Mouse (Mus musculus) MEL (cell line): Measurements from ENCODE around the gene Ttpal. TPM values are rescaled to one million over a fixed set of nuclear protein-coding genes. Genes with fewer than 3 reads are reported as not detected.

ENCODE experiments used
- DNase-seq: peaks from one replicate; pipeline ENCODE4 v3.0.0; 2011; ENCODE audit warnings: low read depth, low spot score
- H3K27ac ChIP-seq: 2 replicates; pipeline ENCODE4 v1.5.1; 2012; ENCODE audit warnings: low read depth, mild to moderate bottlenecking, control low read depth, low read length, moderate library complexity; ENCODE audit not compliant: control insufficient read depth
- H3K27me3 ChIP-seq, 2 experiments: fragments of 150-350 bp in 1 of 2; sonication (generic) in 1 of 2; 2 replicates each; pipeline ENCODE4 v1.6.1; 2012; ENCODE audit warnings: low read length in 2 of 2, mild to moderate bottlenecking in 2 of 2, improper control_type of control experiment in 1 of 2, moderate library complexity in 1 of 2; ENCODE audit not compliant: insufficient read depth in 2 of 2, control insufficient read depth in 1 of 2
- H3K36me3 ChIP-seq, 2 experiments: 2 replicates each; pipeline ENCODE4 v1.6.1; 2012 to 2014; ENCODE audit warnings: low read length in 2 of 2, improper control_type of control experiment in 1 of 2, inconsistent platforms in 1 of 2, mild to moderate bottlenecking in 1 of 2; ENCODE audit not compliant: insufficient read depth in 2 of 2, control insufficient read depth in 1 of 2
- H3K4me1 ChIP-seq, 2 experiments: fragments of 150-350 bp in 1 of 2; sonication (generic) in 1 of 2; 2 replicates each; pipeline ENCODE4 v1.6.1; 2012; ENCODE audit warnings: low read length in 2 of 2, improper control_type of control experiment in 1 of 2, mild to moderate bottlenecking in 1 of 2; ENCODE audit not compliant: insufficient read depth in 2 of 2, control insufficient read depth in 1 of 2
- H3K4me3 ChIP-seq, 2 experiments: fragments of 150-350 bp in 1 of 2; sonication (generic) in 1 of 2; 2 replicates each; pipeline ENCODE4 v1.5.1; 2012; ENCODE audit warnings: low read depth in 2 of 2, low read length in 2 of 2, mild to moderate bottlenecking in 2 of 2, moderate library complexity in 2 of 2, control low read depth in 1 of 2, improper control_type of control experiment in 1 of 2; ENCODE audit not compliant: control insufficient read depth in 1 of 2, insufficient read depth in 1 of 2
- H3K79me2 ChIP-seq: 2 replicates; pipeline ENCODE4 v1.6.1; 2012; ENCODE audit warnings: mild to moderate bottlenecking, low read length, moderate library complexity; ENCODE audit not compliant: control insufficient read depth, poor library complexity, insufficient read depth
- H3K9ac ChIP-seq: 2 replicates; pipeline ENCODE4 v1.6.1; 2012; ENCODE audit warnings: low read depth, mild to moderate bottlenecking, control low read depth, low read length, moderate library complexity; ENCODE audit not compliant: control insufficient read depth, poor library complexity, severe bottlenecking
- H3K9me3 ChIP-seq: fragments of 150-350 bp; sonication (generic); replicated peaks from 2 replicates; pipeline ENCODE4 v1.6.1; 2012; ENCODE audit warnings: mild to moderate bottlenecking, low read length, improper control_type of control experiment, moderate library complexity; ENCODE audit not compliant: insufficient read depth
- BHLHE40 ChIP-seq: IDR thresholded peaks from 2 replicates; pipeline ENCODE4 v1.6.1; 2012; ENCODE audit warnings: low read depth, mild to moderate bottlenecking, inconsistent platforms, low read length, improper control_type of control experiment, borderline replicate concordance
- CHD1 ChIP-seq: IDR thresholded peaks from 2 replicates; pipeline ENCODE4 v1.6.1; 2012; ENCODE audit warnings: low read depth, mild to moderate bottlenecking, inconsistent platforms, low read length, improper control_type of control experiment
- CHD2 ChIP-seq: IDR thresholded peaks from 2 replicates; pipeline ENCODE4 v1.6.1; 2011; ENCODE audit warnings: low read length, improper control_type of control experiment
- CTCF ChIP-seq, 3 experiments: IDR thresholded peaks in 2 of 3; conservative IDR thresholded peaks in 1 of 3; 2 replicates each; pipeline ENCODE4 v1.5.1; 2011 to 2012; ENCODE audit warnings: low read length in 3 of 3, low read depth in 2 of 3, mild to moderate bottlenecking in 2 of 3, improper control_type of control experiment in 1 of 3, inconsistent platforms in 1 of 3, mixed read lengths in 1 of 3, moderate library complexity in 1 of 3; ENCODE audit not compliant: control insufficient read depth in 1 of 3, insufficient read depth in 1 of 3, poor library complexity in 1 of 3, severe bottlenecking in 1 of 3
- E2F4 ChIP-seq: IDR thresholded peaks from 2 replicates; pipeline ENCODE4 v1.6.1; 2011; ENCODE audit warnings: low read depth, low read length, improper control_type of control experiment, borderline replicate concordance
- ELF1 ChIP-seq: IDR thresholded peaks from 2 replicates; pipeline ENCODE4 v1.6.1; 2014; ENCODE audit warnings: low read depth, mild to moderate bottlenecking, inconsistent platforms, low read length, improper control_type of control experiment, moderate library complexity
- EP300 ChIP-seq, 2 experiments: IDR thresholded peaks; 2 replicates each; pipeline ENCODE4 v1.6.1; 2011; ENCODE audit warnings: improper control_type of control experiment in 2 of 2, low read length in 2 of 2, low read depth in 1 of 2, mild to moderate bottlenecking in 1 of 2
- ETS1 ChIP-seq: IDR thresholded peaks from 2 replicates; pipeline ENCODE4 v1.6.1; 2012; ENCODE audit warnings: low read depth, mild to moderate bottlenecking, inconsistent platforms, low read length, improper control_type of control experiment, moderate library complexity
- GABPA ChIP-seq: IDR thresholded peaks from 2 replicates; pipeline ENCODE4 v1.6.1; 2012; ENCODE audit warnings: low read depth, mild to moderate bottlenecking, inconsistent platforms, low read length, improper control_type of control experiment, moderate library complexity
- GATA1 ChIP-seq: IDR thresholded peaks from 2 replicates; pipeline ENCODE4 v1.6.1; 2011; ENCODE audit warnings: low read depth, low read length, improper control_type of control experiment
- HCFC1 ChIP-seq: IDR thresholded peaks from 2 replicates; pipeline ENCODE4 v1.6.1; 2012; ENCODE audit warnings: low read depth, mild to moderate bottlenecking, inconsistent platforms, low read length, improper control_type of control experiment, moderate library complexity
- JUND ChIP-seq: IDR thresholded peaks from 2 replicates; pipeline ENCODE4 v1.6.1; 2011; ENCODE audit warnings: low read depth, mild to moderate bottlenecking, improper control_type of control experiment, low read length
- MAX ChIP-seq: IDR thresholded peaks from 2 replicates; pipeline ENCODE4 v1.6.1; 2011; ENCODE audit warnings: low read length, improper control_type of control experiment
- MAZ ChIP-seq: IDR thresholded peaks from 2 replicates; pipeline ENCODE4 v1.6.1; 2012; ENCODE audit warnings: low read depth, mild to moderate bottlenecking, inconsistent platforms, low read length, improper control_type of control experiment
- MEF2A ChIP-seq: IDR thresholded peaks from 2 replicates; pipeline ENCODE4 v1.6.1; 2014; ENCODE audit warnings: low read depth, mild to moderate bottlenecking, inconsistent platforms, low read length, improper control_type of control experiment; ENCODE audit not compliant: poor library complexity, insufficient replicate concordance, severe bottlenecking; ENCODE audit errors: extremely low read depth
- MYB ChIP-seq: IDR thresholded peaks from 2 replicates; pipeline ENCODE4 v1.6.1; 2011; ENCODE audit warnings: mild to moderate bottlenecking, low read depth, low read length, improper control_type of control experiment
- NRF1 ChIP-seq: IDR thresholded peaks from 2 replicates; pipeline ENCODE4 v1.6.1; 2014; ENCODE audit warnings: low read depth, mild to moderate bottlenecking, inconsistent platforms, low read length, improper control_type of control experiment, moderate library complexity; ENCODE audit not compliant: poor library complexity, insufficient read depth, severe bottlenecking
- POLR2A ChIP-seq, 2 experiments: IDR thresholded peaks; 2 replicates each; pipeline ENCODE4 v1.6.1; 2011 to 2012; ENCODE audit warnings: low read length in 2 of 2, mild to moderate bottlenecking in 2 of 2, control low read depth in 1 of 2, improper control_type of control experiment in 1 of 2, low read depth in 1 of 2, moderate library complexity in 1 of 2; ENCODE audit not compliant: control insufficient read depth in 1 of 2, insufficient read depth in 1 of 2, poor library complexity in 1 of 2
- POLR2AphosphoS2 ChIP-seq: IDR thresholded peaks from 2 replicates; pipeline ENCODE4 v1.6.1; 2011; ENCODE audit warnings: low read length, improper control_type of control experiment
- POLR2AphosphoS5 ChIP-seq: IDR thresholded peaks from 2 replicates; pipeline ENCODE4 v1.6.1; 2012; ENCODE audit warnings: low read depth, borderline replicate concordance, mild to moderate bottlenecking, inconsistent platforms, low read length, moderate library complexity, mixed read lengths
- RAD21 ChIP-seq: IDR thresholded peaks from 2 replicates; pipeline ENCODE4 v1.6.1; 2011; ENCODE audit warnings: mild to moderate bottlenecking, low read depth, low read length, improper control_type of control experiment
- RCOR1 ChIP-seq: IDR thresholded peaks from 2 replicates; pipeline ENCODE4 v1.6.1; 2012; ENCODE audit warnings: low read depth, mild to moderate bottlenecking, inconsistent platforms, low read length, improper control_type of control experiment
- SIN3A ChIP-seq: IDR thresholded peaks from 2 replicates; pipeline ENCODE4 v1.6.1; 2012; ENCODE audit warnings: low read length, improper control_type of control experiment, inconsistent platforms
- TBP ChIP-seq: IDR thresholded peaks from 2 replicates; pipeline ENCODE4 v1.8.0; 2011; ENCODE audit warnings: low read depth, low read length, improper control_type of control experiment
- UBTF ChIP-seq: IDR thresholded peaks from 2 replicates; pipeline ENCODE4 v1.6.1; 2012; ENCODE audit warnings: low read depth, mild to moderate bottlenecking, inconsistent platforms, low read length, improper control_type of control experiment, moderate library complexity, borderline replicate concordance; ENCODE audit not compliant: insufficient read depth
- USF1 ChIP-seq: IDR thresholded peaks from 2 replicates; pipeline ENCODE4 v1.6.1; 2014; ENCODE audit warnings: low read depth, mild to moderate bottlenecking, inconsistent platforms, low read length, improper control_type of control experiment, moderate library complexity
- USF2 ChIP-seq, 2 experiments: IDR thresholded peaks; 2 replicates each; pipeline ENCODE4 v1.6.1; 2011 to 2012; ENCODE audit warnings: improper control_type of control experiment in 2 of 2, low read length in 2 of 2, borderline replicate concordance in 1 of 2, inconsistent platforms in 1 of 2, low read depth in 1 of 2, mild to moderate bottlenecking in 1 of 2; ENCODE audit not compliant: insufficient read depth in 1 of 2
- ZC3H11A ChIP-seq: IDR thresholded peaks from 2 replicates; pipeline ENCODE4 v1.6.1; 2012; ENCODE audit warnings: low read depth, mild to moderate bottlenecking, inconsistent platforms, low read length, improper control_type of control experiment
- ZKSCAN1 ChIP-seq: IDR thresholded peaks from 2 replicates; pipeline ENCODE4 v1.6.1; 2012; ENCODE audit warnings: low read depth, mild to moderate bottlenecking, inconsistent platforms, low read length, improper control_type of control experiment, moderate library complexity
- ZMIZ1 ChIP-seq: IDR thresholded peaks from 2 replicates; pipeline ENCODE4 v1.6.1; 2012; ENCODE audit warnings: low read depth, mild to moderate bottlenecking, inconsistent platforms, low read length, improper control_type of control experiment, moderate library complexity
- ZNF384 ChIP-seq: IDR thresholded peaks from 2 replicates; pipeline ENCODE4 v1.6.1; 2012; ENCODE audit warnings: low read depth, mild to moderate bottlenecking, inconsistent platforms, low read length, improper control_type of control experiment
- polyA plus RNA-seq, 2 experiments: library from polyadenylated mRNA; stranded (reverse) in 1 of 2; unstranded in 1 of 2; fragments of >175 nt in 1 of 2; fragments of >200 nt in 1 of 2; gene quantifications; 2 replicates each; pipeline versions ENCODE4 v1.2.1 to v1.2.4; 2012; ENCODE audit warnings: low replicate concordance in 2 of 2, low read depth in 1 of 2; ENCODE audit not compliant: insufficient read length in 2 of 2, insufficient read depth in 1 of 2, missing spikeins in 1 of 2
- total RNA-seq: library from RNA; depleted of rRNA; stranded (reverse); fragments of 300-350 nt; gene quantifications from 2 replicates; pipeline ENCODE4 v1.2.3, GENCODE M21; 2012

The Ttpal gene
- total and polyA plus RNA-seq, 3 experiments = 18.9 to 20.4 TPM; not detected in 1

GRCm38 (mm10) chr2:163596873-163597155 lies 5.3 kb upstream of the Ttpal start:
- no peak overlapping the region for H3K9ac ChIP-seq
- H3K27me3 ChIP-seq = no peaks in the 10 kb centered on the region
- no peak overlapping the region for H3K27ac ChIP-seq
- no peaks in the 10 kb centered on the region for H3K9me3 ChIP-seq
- TF ChIP-seq POLR2AphosphoS2 (no peak), SIN3A (peak; percentile 8; the same call in 1 of the 2 replicates)
- H3K4me1 ChIP-seq = peaks cover 5 to 13% of the 10 kb centered on the region in 2 experiments
- no peaks in the 10 kb centered on the region for H3K79me2 ChIP-seq
- DNase-seq = no peak
- H3K4me3 ChIP-seq = no peak overlapping the region
- peaks cover 0 to 12% of the 10 kb centered on the region in 2 experiments; a peak in 2 of 4 replicates for H3K36me3 ChIP-seq

GRCm38 (mm10) chr2:163597661-163598060 lies 4.5 kb upstream of the Ttpal start:
- Histone ChIP-seq H3K36me3 (peaks cover 0 to 12% of the 10 kb centered on the region in 2 experiments; a peak in 2 of 4 replicates), H3K79me2 (peaks cover 5% of the 10 kb centered on the region), H3K9ac (no peak overlapping the region), H3K27ac (no peak overlapping the region), H3K9me3 (no peaks in the 10 kb centered on the region), H3K4me3 (no peak overlapping the region), H3K27me3 (no peaks in the 10 kb centered on the region), H3K4me1 (peaks cover 7 to 13% of the 10 kb centered on the region in 2 experiments)
- peak; percentile 88 for DNase-seq
- no peak; the same call in 1 of the 2 replicates for TF ChIP-seq ZNF384
- TF ChIP-seq USF2 (IDR thresholded peaks at IDR 0.05; ENCODE audit: borderline replicate concordance in 1 of 2, insufficient read depth in 1 of 2, low read depth in 1 of 2, low read length in 2 of 2) = peak in 1 of 2 experiments; percentile 46; a peak in 1 of 4 replicates
- TF ChIP-seq CHD2 = no peak
- TF ChIP-seq ZC3H11A = peak; percentile 20; the same call in 1 of the 2 replicates
- no peak for TF ChIP-seq E2F4
- TF ChIP-seq RAD21 = peak; percentile 61
- no peak for TF ChIP-seq MYB
- no peak for TF ChIP-seq ETS1
- TF ChIP-seq USF1 = peak; percentile 85
- no peak for TF ChIP-seq UBTF
- no peak for TF ChIP-seq ZKSCAN1
- TF ChIP-seq POLR2AphosphoS2 = no peak
- no peak for TF ChIP-seq GABPA
- TF ChIP-seq TBP = no peak
- no peak for TF ChIP-seq NRF1
- no peak for TF ChIP-seq POLR2AphosphoS5
- TF ChIP-seq BHLHE40 = peak; percentile 38; the same call in 1 of the 2 replicates
- TF ChIP-seq HCFC1 = 0 out of 2 replicates have a peak, but pooled peaks have one; percentile 26
- no peak for TF ChIP-seq POLR2A (IDR thresholded peaks at IDR 0.05; ENCODE audit: control insufficient read depth in 1 of 2, insufficient read depth in 1 of 2, low read depth in 1 of 2, low read length in 2 of 2, poor library complexity in 1 of 2)
- TF ChIP-seq MAX = peak; percentile 93
- TF ChIP-seq MAZ = no peak
- TF ChIP-seq MEF2A = no peak
- peak in 1 of 2 experiments; percentile 7; a peak in 1 of 4 replicates for TF ChIP-seq EP300 (IDR thresholded peaks at IDR 0.05; ENCODE audit: low read depth in 1 of 2, low read length in 2 of 2)
- TF ChIP-seq ELF1 = peak; percentile 11; the same call in 1 of the 2 replicates
- peak; percentile 60 to 84 (median 76) for TF ChIP-seq CTCF (IDR thresholded peaks at IDR 0.05 in 2 of 3, conservative IDR thresholded peaks at IDR 0.05 in 1 of 3; ENCODE audit: control insufficient read depth in 1 of 3, insufficient read depth in 1 of 3, low read depth in 2 of 3, low read length in 3 of 3, poor library complexity in 1 of 3, severe bottlenecking in 1 of 3)
- no peak for TF ChIP-seq JUND
- no peak for TF ChIP-seq RCOR1
- no peak for TF ChIP-seq GATA1
- TF ChIP-seq CHD1 = no peak
- TF ChIP-seq ZMIZ1 = no peak
